Comparison of ENCODE assay signal across 9 mouse cellular contexts in the genomic region with DNA sequence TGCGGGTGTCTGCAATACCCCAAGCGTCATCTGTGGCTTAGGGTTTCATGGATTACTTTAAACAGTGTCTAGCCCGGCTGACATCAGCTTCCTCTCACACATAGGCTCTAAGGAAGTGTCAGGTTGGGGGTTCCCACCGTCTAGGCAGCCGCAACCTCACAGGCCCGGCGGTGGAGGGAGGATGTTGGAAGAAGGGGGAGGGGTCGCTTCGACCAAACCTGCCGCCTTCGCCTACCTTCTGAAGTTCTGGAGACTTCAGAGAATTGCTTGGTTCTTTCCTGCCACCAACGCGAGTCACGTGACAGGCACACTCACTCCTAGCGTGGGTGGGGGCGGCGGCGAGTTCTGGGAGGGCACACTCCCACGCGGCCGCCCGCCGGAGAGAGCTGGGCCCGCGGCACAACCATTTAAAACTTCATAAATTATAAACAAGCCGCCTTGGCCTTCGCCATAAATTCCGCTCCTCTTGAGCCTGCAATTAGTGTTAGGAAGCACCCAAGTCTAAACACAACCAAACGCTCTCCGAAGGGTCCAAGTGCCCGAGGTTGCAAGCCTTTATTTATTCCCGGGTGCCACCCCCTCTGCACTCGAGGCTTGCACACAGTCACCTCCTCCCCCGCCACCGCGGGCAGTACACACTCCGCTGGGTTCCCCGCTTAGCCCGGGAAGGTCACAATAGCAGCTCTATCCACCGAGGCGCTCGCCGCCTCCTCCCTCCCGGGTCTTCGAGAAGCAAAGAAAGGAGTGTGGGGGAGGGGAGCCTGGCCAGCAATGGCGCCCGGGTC. TPM values are rescaled to one million over a fixed set of nuclear protein-coding genes. Genes with fewer than 3 reads are reported as not detected.
DNase-seq lines count a peak whose midpoint lies in the region; ATAC-seq and TF ChIP-seq lines count a peak whose summit lies in the region.
"Had no signal": no experiment of that assay in that cellular context is flagged by ENCODE, and none has a peak within 500 bp of the region (broad histone marks: within the 10 kb centered on the region; RNA-seq: fewer than 3 reads in every experiment).

No protein-coding gene starts in this region.

- peaks cover 98% of the 10 kb centered on the region for H3K27me3 ChIP-seq in heart, embryonic 14.5 days (ENCODE audit: control insufficient read depth, insufficient read depth, low read length)
- peaks cover 38% of the 10 kb centered on the region for H3K27me3 ChIP-seq in hindbrain, embryonic 15.5 days
- peaks cover 100% of the 10 kb centered on the region for H3K27me3 ChIP-seq in liver, embryonic 12.5 days (replicated peaks)
- peaks cover 96% of the 10 kb centered on the region for H3K27me3 ChIP-seq in stomach, embryonic 16.5 days (ENCODE audit: control insufficient read depth, insufficient read depth, low read length)

- H3K4me2 ChIP-seq in heart, embryonic 14.5 days (ENCODE audit: low read length) = peak overlapping the region; percentile 56
- peak overlapping the region; percentile 64 for H3K4me2 ChIP-seq in hindbrain, embryonic 15.5 days
- peak overlapping the region; percentile 45 for H3K4me2 ChIP-seq in liver, embryonic 12.5 days
- H3K4me2 ChIP-seq in stomach, embryonic 16.5 days (ENCODE audit: low read depth, low read length) = peak overlapping the region; percentile 42

- DNase-seq in heart, postnatal 36 days = no peak
- DNase-seq in embryo, embryonic 11 days = peak; percentile 91
- no peak for DNase-seq in left cerebral cortex, adult 2 months (ENCODE audit: extremely low spot score in 1 of 2, low spot score in 2 of 2)
- no peak for DNase-seq in right cerebral cortex, adult 18-20 months

- H3K9ac ChIP-seq in heart, embryonic 14.5 days (ENCODE audit: low read length) = no peak overlapping the region; the same call in 1 of the 2 replicates
- H3K9ac ChIP-seq in hindbrain, embryonic 15.5 days = peak overlapping the region; percentile 53
- no peak overlapping the region for H3K9ac ChIP-seq in liver, embryonic 12.5 days
- 0 out of 2 replicates have a peak overlapping the region, but pooled peaks have one; percentile 4 for H3K9ac ChIP-seq in stomach, embryonic 16.5 days (ENCODE audit: low read length)

- intact Hi-C loops in heart, postnatal 36 days (cut with DNase I) = no loop called here
- intact Hi-C loops in left cerebral cortex, adult 2 months (cut with DNase I) = loop anchor here (5.0 kb wide), 1 partner anchor 97 kb away; no protein-coding TSS in a partner anchor

- H3K27ac ChIP-seq in heart, embryonic 14.5 days (replicated peaks in 1 of 2; ENCODE audit: control insufficient read depth in 1 of 2, insufficient read depth in 1 of 2, low read depth in 2 of 2, low read length in 2 of 2) = no peak overlapping the region
- H3K27ac ChIP-seq in hindbrain, embryonic 15.5 days (replicated peaks) = peak overlapping the region; percentile 85
- no peak overlapping the region for H3K27ac ChIP-seq in liver, embryonic 12.5 days
- H3K27ac ChIP-seq in stomach, embryonic 16.5 days (ENCODE audit: low read length) = no peak overlapping the region
- H3K27ac ChIP-seq in left cerebral cortex, adult 2 months = no peak overlapping the region

- H3K9me3 ChIP-seq in heart, embryonic 14.5 days (ENCODE audit: control insufficient read depth, low read length) = no peaks in the 10 kb centered on the region
- H3K9me3 ChIP-seq in hindbrain, embryonic 15.5 days = no peaks in the 10 kb centered on the region
- no peaks in the 10 kb centered on the region for H3K9me3 ChIP-seq in liver, embryonic 12.5 days (replicated peaks)
- H3K9me3 ChIP-seq in stomach, embryonic 16.5 days (replicated peaks; ENCODE audit: control insufficient read depth, low read length) = no peaks in the 10 kb centered on the region

- peak overlapping the region; percentile 2 to 28 for H3K4me3 ChIP-seq in heart, embryonic 14.5 days (ENCODE audit: control insufficient read depth in 1 of 2, insufficient read depth in 1 of 2, low read depth in 1 of 2, low read length in 2 of 2)
- peak overlapping the region; percentile 32 for H3K4me3 ChIP-seq in hindbrain, embryonic 15.5 days
- H3K4me3 ChIP-seq in liver, embryonic 12.5 days = peak overlapping the region; percentile 12
- peak overlapping the region; percentile 29 for H3K4me3 ChIP-seq in stomach, embryonic 16.5 days (replicated peaks; ENCODE audit: low read length)
- no peak overlapping the region for H3K4me3 ChIP-seq in left cerebral cortex, adult 2 months

- no peak for ATAC-seq in heart, embryonic 14.5 days (ENCODE audit: insufficient number of reproducible peaks, insufficient read depth, low FRiP score, low read depth)
- peak; percentile 83 for ATAC-seq in hindbrain, embryonic 15.5 days (ENCODE audit: low FRiP score, low read depth)
- ATAC-seq in liver, embryonic 12.5 days = no peak
- ATAC-seq in stomach, embryonic 16.5 days (ENCODE audit: insufficient read depth, low FRiP score) = peak; percentile 66
- ATAC-seq: Patski had no signal

- H3K36me3 ChIP-seq in heart, embryonic 14.5 days (ENCODE audit: control insufficient read depth, insufficient read depth, low read length) = no peaks in the 10 kb centered on the region
- H3K36me3 ChIP-seq in hindbrain, embryonic 15.5 days = no peaks in the 10 kb centered on the region
- H3K36me3 ChIP-seq in liver, embryonic 12.5 days = no peaks in the 10 kb centered on the region
- H3K36me3 ChIP-seq in stomach, embryonic 16.5 days (ENCODE audit: control insufficient read depth, insufficient read depth, low read length) = no peaks in the 10 kb centered on the region

- under 1% methylated on average over 47 of the region's 47 CpGs for WGBS in heart, embryonic 14.5 days
- WGBS in hindbrain, embryonic 15.5 days = under 1% methylated on average over 47 of the region's 47 CpGs
- WGBS in liver, embryonic 12.5 days (ENCODE audit: insufficient replicate concordance) = 1% methylated on average over 47 of the region's 47 CpGs
- WGBS in stomach, embryonic 16.5 days = 1% methylated on average over 47 of the region's 47 CpGs

- TF ChIP-seq CTCF in left cerebral cortex, adult 2 months (IDR thresholded peaks at IDR 0.05) = no peak

- H3K4me1 ChIP-seq in heart, embryonic 14.5 days (ENCODE audit: control insufficient read depth in 2 of 2, insufficient read depth in 2 of 2, low read length in 2 of 2) = peaks cover 11 to 18% of the 10 kb centered on the region in 2 experiments
- H3K4me1 ChIP-seq in hindbrain, embryonic 15.5 days (replicated peaks) = peaks cover 40% of the 10 kb centered on the region
- H3K4me1 ChIP-seq in liver, embryonic 12.5 days = 0 out of 2 replicates have a peak, but pooled peaks cover 12% of the 10 kb centered on the region
- H3K4me1 ChIP-seq in stomach, embryonic 16.5 days (ENCODE audit: control insufficient read depth, insufficient read depth, low read length) = peaks cover 10% of the 10 kb centered on the region; the same call in 1 of the 2 replicates

RNA-seq across cellular contexts. Expression of a gene that starts 13.3 kb away (rescaled TPM):
- not detected in 2 replicates for polyA plus RNA-seq in heart, embryonic 14.5 days (2014; fragmentation: Nextera tagmentation; extraction: Ambion mirVana)
- total RNA-seq in heart, postnatal 36 days (2021) = not detected
- polyA plus RNA-seq in hindbrain, embryonic 15.5 days (2015; fragmentation: Nextera tagmentation; extraction: Ambion mirVana) = 1.2 and 2.4 TPM in 2 replicates
- polyA plus RNA-seq in liver, embryonic 12.5 days (2016; fragmentation: Nextera tagmentation; extraction: Ambion mirVana) = 0.07 TPM in 1 of 2 replicates, not detected in the other
- polyA plus RNA-seq in stomach, embryonic 16.5 days (2015; fragmentation: Nextera tagmentation; extraction: Ambion mirVana) = not detected in 2 replicates
- not detected for total RNA-seq in left cerebral cortex, adult 2 months (2021)
- polyA plus RNA-seq: Patski had no signal

RNA-seq across cellular contexts. Expression of a gene that starts 23.0 kb away (rescaled TPM):
- 0.05 TPM in 1 of 2 replicates, not detected in the other for polyA plus RNA-seq in heart, embryonic 14.5 days (2014; fragmentation: Nextera tagmentation; extraction: Ambion mirVana)
- total RNA-seq in heart, postnatal 36 days (2021) = not detected
- 0.87 and 1.6 TPM in 2 replicates for polyA plus RNA-seq in hindbrain, embryonic 15.5 days (2015; fragmentation: Nextera tagmentation; extraction: Ambion mirVana)
- polyA plus RNA-seq in liver, embryonic 12.5 days (2016; fragmentation: Nextera tagmentation; extraction: Ambion mirVana) = not detected in 2 replicates
- polyA plus RNA-seq in stomach, embryonic 16.5 days (2015; fragmentation: Nextera tagmentation; extraction: Ambion mirVana) = 0.10 and 0.13 TPM in 2 replicates
- total RNA-seq in left cerebral cortex, adult 2 months (2021) = not detected

RNA-seq across cellular contexts. Expression of a gene that starts 37.8 kb away (rescaled TPM):
- polyA plus RNA-seq in heart, embryonic 14.5 days (2014; fragmentation: Nextera tagmentation; extraction: Ambion mirVana) = 0.34 TPM in 1 of 2 replicates, not detected in the other
- under 1 TPM; 0.19 to 0.28 TPM for total RNA-seq in heart, postnatal 36 days (2021)
- 2.7 and 3.3 TPM in 2 replicates for polyA plus RNA-seq in hindbrain, embryonic 15.5 days (2015; fragmentation: Nextera tagmentation; extraction: Ambion mirVana)
- not detected in 2 replicates for polyA plus RNA-seq in liver, embryonic 12.5 days (2016; fragmentation: Nextera tagmentation; extraction: Ambion mirVana)
- 0.29 and 0.39 TPM in 2 replicates for polyA plus RNA-seq in stomach, embryonic 16.5 days (2015; fragmentation: Nextera tagmentation; extraction: Ambion mirVana)
- total RNA-seq in left cerebral cortex, adult 2 months (2021) = not detected

RNA-seq across cellular contexts. Expression of a gene that starts 37.8 kb away (rescaled TPM):
- polyA plus RNA-seq in heart, embryonic 14.5 days (2014; fragmentation: Nextera tagmentation; extraction: Ambion mirVana) = 0.23 TPM in 1 of 2 replicates, not detected in the other
- not detected for total RNA-seq in heart, postnatal 36 days (2021)
- polyA plus RNA-seq in hindbrain, embryonic 15.5 days (2015; fragmentation: Nextera tagmentation; extraction: Ambion mirVana) = 49.4 and 51.8 TPM in 2 replicates
- polyA plus RNA-seq in liver, embryonic 12.5 days (2016; fragmentation: Nextera tagmentation; extraction: Ambion mirVana) = 0.18 and 0.30 TPM in 2 replicates
- 7.4 and 9.2 TPM in 2 replicates for polyA plus RNA-seq in stomach, embryonic 16.5 days (2015; fragmentation: Nextera tagmentation; extraction: Ambion mirVana)
- not detected for total RNA-seq in left cerebral cortex, adult 2 months (2021)

RNA-seq across cellular contexts. Expression of a gene that starts 45.1 kb away (rescaled TPM):
- 0.36 and 0.61 TPM in 2 replicates for polyA plus RNA-seq in heart, embryonic 14.5 days (2014; fragmentation: Nextera tagmentation; extraction: Ambion mirVana)
- total RNA-seq in heart, postnatal 36 days (2021) = 1 to 10 TPM; 1.1 to 1.3 TPM
- 0.73 and 1.3 TPM in 2 replicates for polyA plus RNA-seq in hindbrain, embryonic 15.5 days (2015; fragmentation: Nextera tagmentation; extraction: Ambion mirVana)
- polyA plus RNA-seq in liver, embryonic 12.5 days (2016; fragmentation: Nextera tagmentation; extraction: Ambion mirVana) = 0.11 and 0.14 TPM in 2 replicates
- polyA plus RNA-seq in stomach, embryonic 16.5 days (2015; fragmentation: Nextera tagmentation; extraction: Ambion mirVana) = 1.7 and 2.8 TPM in 2 replicates
- total RNA-seq in left cerebral cortex, adult 2 months (2021) = not detected

Comparison
In these comparisons a context has a peak if more than half of its experiments do, and no peak if none do; other contexts are left out.
1. ATAC-seq: peak in hindbrain, embryonic 15.5 days (single experiment) and stomach, embryonic 16.5 days (single experiment); none in heart, embryonic 14.5 days (single experiment) and liver, embryonic 12.5 days (single experiment).
2. H3K9ac ChIP-seq: peak in hindbrain, embryonic 15.5 days (single experiment) and stomach, embryonic 16.5 days (single experiment); none in heart, embryonic 14.5 days (single experiment) and liver, embryonic 12.5 days (single experiment).
3. Peak in every context shown above with its lines, with median percentiles within 50 percentile points of each other: H3K4me2 ChIP-seq.